Mouse (Mus musculus): ENCODE measurements around the gene Asgr1.
"Not testable (repeated sequence)": the region's sequence is repeated elsewhere in the genome, so short reads cannot be mapped to it uniquely, and the experiment has no call there.

Asgr1 gene

DNA sequence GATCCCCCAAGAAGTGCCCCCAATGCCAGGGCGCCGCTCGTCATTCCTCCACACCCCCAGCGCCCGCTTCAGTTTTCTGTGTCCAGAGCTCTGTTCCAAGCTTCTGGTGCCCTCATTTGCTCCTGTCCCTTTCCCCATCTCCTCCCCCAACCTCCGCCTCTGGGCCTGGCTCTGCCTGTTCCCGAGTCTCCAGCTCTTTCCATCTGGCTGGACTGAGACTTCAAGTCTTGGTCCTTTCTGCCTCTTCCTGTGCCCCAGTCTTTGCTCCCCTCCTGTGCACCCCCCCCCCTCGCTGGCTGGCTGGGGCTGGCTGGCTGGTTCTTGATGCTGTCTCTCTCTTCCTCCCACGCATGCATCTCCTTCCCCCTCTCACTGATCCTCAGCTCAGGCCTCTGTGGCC, 26.5 kb upstream of the Asgr1 start:
- no peak for DNase-seq

DNA sequence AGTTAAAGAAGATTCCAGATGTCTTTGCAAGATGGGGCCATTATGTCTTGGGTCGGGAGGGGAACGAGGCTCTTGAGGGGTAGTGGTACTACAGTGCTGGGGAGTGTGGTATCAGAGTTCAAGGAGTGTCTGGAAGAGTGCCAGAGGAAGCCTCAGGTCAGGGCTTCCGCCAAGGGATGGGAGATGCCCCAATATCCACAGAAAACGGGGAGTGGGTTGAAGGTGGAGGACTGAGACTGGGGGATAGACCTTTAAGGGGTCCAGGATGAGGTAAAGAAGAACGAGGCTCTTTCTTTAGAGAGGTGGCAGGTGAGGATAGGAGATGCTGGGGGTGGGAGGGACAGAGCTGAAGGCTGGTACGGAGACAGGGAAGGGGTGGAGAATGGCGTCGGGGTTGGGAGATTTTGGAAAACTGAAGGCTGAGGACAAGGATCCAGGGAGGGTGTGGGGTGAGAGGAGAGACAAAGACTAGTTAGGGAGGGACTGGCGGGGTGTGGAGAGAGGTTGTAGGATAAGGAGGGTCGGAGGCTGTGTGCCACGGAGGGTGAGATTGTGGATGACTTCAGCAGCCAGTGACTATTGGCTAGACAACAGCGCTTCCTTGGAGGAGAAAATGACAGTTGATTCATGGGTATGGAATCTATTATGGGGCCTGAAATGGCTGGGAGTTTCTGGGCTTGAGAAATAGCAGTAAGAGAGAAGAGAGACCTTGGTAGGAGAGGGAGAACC, 25.3 kb upstream of the Asgr1 start:
- no peak for DNase-seq

DNA sequence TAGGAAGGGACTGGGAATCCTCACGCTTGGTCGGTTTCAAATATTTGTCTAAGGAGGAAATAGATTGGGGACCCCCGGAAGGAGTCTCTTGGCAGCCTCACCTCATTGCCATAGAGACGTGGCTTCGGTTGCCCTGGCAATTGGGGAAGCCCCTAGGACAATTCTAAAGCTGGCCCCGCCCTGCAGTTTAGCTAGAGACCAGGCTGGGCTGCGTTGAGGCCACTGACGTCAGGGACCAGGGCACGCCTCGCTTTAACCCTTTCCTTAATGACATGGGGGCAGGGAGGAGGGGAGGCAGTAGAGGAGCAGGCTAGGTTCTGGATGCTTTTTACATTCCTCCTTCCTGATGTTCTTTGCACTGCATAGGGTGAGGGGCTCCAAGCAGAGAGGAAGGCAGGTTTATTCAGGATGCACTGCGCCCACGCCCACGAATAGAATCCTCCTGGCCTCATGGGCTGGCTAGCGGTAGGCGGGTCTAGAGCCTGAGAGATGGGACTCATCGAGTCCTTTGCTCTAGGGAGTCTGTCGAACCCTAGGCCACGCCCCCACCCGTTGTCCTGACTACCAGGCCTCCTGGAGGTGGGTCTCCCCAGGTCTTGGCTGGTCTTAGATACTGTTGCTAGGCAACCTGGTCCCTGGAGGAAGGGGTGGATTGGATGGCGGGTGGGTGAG, 24.6 kb upstream of the Asgr1 start:
- no peak for DNase-seq

DNA sequence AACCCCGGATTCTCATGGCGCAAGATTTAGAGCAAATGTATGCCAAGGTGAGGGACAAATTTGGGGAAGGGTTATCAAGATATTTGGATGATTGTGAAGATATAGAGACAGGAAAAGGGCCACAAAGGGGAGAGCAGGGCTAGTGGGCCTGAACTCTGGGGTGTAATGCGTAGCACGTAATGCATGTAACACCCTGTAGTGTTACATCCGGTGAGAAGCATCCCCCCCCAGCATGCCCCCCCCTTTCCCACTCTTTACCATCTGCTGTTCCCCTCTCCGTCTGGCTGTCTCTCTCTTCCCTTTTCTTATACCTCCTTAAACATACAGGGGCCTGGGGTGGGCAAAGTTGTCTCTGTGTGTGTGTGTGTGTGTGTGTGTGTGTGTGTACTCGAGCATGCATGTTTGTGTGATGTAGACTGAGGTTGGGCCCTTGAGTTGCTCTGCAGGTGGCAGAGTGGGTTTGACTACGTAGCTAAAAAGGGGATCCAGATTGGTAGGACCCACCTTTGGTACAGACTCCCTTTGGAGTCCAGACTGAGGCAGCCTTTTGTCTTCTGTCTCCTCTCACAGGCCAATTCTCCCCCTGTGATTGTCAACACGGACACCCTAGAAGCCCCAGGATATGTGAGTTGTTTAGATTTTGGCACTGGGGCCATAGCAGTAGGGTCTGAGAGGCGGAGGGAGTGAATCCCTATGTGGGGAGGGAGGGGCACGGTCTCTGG, 23.9 kb upstream of the Asgr1 start:
- no peak for DNase-seq

DNA sequence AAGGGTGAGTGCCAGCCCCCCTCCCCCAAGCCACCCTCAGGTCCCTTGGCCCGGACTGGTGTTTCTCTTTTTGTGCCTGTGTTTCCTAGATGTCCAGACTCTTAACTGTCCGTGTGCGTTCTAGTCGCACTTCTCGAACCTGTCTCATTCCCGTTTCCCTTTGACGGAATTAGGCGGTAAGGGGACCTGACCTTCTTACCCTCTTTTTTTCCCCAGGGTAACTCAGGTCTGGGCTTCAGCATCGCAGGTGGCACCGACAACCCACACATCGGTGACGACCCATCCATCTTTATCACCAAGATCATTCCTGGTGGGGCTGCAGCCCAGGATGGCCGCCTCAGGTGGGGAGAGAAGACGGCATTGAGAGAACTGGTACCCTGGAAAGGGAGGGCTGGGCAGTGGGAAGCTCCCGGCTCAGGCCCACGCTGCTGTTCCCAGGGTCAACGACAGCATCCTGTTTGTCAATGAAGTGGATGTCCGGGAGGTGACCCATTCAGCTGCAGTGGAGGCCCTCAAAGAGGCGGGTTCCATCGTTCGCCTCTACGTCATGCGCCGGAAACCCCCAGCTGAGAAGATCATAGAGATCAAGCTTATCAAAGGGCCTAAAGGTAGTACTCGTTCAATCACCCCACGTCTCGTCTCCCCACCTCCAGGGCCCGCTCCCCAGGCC, 23.1 kb upstream of the Asgr1 start:
- no peak for DNase-seq

DNA sequence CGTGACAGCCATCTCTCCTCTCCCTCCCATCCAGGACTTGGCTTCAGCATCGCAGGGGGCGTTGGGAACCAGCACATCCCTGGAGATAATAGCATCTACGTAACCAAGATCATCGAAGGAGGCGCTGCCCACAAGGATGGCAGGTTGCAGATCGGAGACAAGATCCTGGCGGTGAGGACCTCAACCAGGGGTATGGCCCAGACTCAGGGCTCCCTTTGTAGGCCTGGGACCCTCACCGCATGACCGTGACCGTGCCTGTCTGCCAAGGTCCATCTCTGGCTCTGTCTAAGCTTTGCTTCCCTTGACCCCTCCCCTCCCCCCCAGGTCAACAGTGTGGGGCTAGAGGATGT, 22.6 kb upstream of the Asgr1 start:
- no peak for DNase-seq

DNA sequence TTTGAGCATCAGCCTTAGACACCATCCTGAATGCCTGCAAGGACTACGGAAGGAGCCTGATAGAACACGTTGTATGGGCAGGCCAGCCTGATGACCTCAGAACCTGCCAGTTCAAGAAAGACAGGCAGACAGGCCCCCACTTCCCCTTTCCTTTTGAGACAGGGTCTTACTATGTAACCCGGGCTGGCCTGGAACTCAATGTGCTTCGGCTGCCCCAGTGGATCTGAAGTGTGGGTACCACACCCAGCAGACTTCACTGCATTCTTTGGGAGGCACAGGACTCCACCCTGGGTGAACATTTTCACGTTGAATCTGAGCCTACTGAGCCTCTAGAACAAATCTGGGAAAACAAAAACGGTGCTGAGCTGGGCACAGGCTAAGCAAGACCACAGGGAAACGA, 15.7 kb upstream of the Asgr1 start:
- DNase-seq = no peak

DNA sequence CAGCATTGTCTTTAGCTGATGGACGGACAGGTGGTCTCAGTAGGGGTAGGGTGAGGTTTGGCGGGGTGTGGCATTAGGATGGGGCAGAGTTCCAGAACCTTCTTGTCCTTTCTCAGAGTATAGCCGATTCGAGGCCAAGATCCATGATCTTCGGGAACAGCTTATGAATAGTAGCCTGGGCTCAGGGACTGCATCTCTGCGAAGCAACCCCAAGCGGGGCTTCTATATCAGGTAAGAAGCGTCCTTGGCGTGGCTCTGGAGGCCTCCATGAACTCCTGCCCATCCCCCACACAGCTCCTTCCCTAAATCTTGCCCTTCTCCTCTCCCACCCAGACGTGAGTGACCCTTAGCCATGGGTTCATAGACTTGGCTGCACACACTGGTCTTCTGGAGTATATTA, 14.3 kb upstream of the Asgr1 start:
- no peak for DNase-seq

DNA sequence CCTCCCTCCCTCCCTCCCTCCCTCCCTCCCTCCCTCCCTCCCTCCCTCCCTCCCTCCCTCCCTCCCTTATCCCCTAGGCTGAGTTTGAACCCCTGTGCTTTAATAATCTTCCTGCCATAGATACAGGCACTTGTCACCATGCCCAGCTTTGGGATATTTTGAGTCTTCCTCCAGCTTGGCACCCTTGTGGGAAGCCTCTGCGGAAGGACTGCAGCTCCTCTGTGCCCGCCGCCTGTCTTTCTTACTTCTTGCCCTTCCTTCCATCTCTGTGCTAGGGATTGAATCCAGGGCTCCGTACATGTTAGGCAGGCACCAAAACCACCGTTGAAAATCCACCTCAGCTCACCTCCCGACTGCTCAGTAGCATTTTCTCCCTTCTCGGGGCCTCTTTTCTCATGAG, 13.7 kb upstream of the Asgr1 start:
- no peak for DNase-seq

DNA sequence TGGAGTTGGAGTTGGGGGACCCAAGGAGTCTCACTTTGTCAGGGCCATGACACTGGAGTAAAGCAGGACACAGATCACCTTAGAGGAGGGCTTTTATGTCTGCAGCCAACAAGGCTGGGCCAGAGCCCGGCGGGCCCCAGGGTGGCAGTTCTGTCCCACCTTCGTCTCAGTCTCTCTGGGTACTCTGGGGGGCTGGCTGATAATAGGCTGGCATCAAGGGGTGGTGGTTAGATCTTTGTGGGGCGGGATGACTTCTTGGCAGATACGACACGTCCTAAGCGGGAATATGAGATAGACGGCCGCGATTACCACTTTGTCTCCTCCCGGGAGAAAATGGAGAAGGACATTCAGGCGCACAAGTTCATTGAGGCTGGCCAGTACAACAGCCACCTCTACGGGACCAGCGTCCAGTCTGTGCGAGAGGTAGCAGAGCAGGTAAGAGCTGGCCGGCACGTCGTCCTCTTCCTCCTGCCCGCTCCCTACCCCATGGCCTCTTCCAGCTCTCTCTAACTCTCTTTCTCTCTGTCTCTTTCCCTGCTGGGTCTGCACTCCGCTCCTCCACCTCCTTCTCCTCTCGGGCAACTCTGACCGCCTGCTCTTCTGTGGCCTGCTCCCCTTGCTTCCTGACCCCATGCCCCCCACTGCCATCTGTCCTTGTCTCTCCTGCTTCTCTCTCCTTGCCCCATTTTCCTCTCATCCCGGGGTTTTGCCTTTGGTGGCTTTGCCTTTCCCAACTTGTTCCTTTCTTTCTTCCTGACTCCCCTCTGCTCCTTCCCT, 11.4 kb upstream of the Asgr1 start:
- no peak for DNase-seq

DNA sequence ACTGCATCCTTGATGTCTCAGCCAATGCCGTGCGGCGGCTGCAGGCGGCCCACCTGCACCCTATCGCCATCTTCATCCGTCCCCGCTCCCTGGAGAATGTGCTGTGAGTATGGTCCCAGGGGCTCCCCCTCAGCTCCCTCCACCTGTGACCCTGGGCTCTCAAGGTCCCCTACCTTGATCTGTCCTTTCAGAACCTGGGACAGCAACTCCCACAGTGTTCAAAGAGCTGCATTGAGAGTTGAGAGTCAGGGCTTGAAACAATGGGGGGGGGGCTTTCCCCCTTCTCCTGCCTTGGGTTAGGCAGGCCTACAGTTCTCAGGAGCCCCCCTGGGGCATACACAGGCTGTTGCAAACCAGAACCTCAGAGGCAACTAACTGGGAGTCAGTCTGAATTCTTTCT, 10.2 kb upstream of the Asgr1 start:
- no peak for DNase-seq

DNA sequence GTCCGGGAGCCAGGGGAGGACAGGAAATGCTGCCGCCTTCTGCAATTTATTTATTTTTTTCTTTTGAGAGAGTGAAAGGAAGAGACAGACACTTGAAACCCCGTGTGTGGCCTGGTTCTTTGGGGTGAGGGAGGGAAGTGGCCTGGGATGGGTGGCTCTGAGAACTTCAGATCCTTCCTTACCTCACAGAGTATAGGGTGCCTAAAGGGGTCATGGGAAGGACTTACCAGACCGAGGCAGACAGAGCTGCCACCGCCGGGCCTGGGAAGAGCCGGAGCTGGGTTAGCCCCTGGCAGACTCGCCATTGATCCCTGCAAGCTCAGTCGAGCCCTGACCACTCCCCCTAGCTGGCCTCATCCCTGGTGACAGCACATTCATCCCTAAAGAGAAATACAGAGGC, 8.4 kb upstream of the Asgr1 start:
- no peak for DNase-seq

DNA sequence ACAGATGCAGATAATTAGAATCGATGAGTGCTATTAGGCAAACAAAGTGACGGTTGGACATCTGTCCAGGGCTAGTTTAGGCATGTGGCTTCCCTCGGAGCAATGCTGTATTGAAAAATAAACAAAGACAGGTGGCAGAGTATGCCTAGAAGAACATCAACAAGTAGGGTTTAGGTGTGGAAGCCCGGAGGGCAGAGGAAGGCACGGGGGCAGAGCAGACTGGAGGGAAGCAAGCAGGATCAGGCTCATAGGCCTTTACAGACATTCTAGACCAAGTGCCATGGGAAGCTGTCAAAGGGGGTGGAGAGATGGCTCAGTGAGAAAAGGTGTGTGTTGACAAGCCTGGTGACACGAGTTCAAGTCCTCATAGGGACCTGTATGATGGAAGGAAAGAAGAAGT, 4.5 kb upstream of the Asgr1 start:
- no peak for DNase-seq

DNA sequence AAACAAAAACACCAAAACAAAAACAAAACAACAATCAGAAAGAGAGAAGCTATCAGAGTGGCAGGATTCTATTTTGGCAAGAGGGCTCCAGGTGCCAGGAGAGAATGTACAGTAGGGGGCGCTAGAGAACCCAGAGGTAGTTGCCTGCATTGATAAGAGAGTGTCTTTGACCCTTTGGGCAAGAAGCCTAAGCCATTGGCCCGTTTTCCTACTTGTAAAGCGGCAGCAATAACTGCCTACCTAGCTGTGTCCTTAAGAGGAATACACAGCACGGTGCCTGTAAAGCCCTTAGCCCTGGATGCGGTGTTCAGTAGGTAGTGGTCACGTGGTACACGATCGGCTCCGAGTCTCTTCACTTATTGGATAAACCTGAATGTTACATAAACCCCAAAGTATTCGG, 4.1 kb upstream of the Asgr1 start:
- no peak for DNase-seq

DNA sequence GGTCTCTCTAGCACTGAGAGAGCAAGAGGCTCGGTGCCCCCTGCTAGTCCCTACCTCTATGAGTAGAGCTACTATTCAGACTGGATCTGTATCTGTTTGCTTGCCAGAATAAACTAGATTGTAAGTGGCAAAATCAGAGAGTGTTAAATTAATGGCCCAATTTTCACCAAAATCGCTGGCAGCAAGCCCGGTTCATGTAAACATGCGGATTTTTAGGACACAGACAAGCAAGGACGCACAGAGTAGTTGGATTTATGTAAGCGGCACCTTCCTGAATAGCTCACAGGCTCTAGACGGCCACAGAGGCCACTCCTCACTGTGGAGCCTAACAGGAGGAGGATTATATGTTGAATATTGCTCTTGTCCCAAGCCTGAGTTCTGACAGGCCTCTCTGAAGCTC, 729 bp upstream of the Asgr1 start:
- DNase-seq = no peak

DNA sequence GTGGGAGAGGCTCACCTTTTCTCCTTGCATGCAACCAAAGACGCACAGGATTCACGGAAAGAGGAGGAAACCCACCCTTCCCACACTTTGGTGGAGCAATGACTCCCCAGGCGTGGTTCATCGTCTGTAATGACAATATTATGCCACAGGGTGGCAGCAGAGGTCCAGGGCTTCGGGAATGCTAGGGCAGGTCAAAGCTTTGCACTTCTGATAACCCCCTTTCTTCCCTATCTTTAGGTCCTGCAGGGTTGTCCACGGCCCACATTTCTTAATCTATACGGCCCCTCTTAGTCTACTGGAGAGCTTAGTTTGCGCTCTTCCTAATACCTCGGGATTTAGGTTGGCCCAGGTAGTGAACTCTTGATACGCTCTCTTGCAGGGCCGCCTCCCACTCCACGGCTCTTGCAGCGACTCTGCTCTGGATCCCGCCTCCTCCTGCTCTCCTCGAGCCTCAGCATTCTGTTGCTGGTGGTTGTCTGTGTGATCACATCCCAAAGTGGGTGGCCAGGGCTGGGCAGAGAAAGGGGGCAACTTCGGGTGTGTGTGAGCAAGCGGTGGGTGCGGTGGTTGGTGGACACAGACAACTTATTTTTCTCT, 1.8 kb downstream of the Asgr1 start:
- DNase-seq = peak; percentile 79

DNA sequence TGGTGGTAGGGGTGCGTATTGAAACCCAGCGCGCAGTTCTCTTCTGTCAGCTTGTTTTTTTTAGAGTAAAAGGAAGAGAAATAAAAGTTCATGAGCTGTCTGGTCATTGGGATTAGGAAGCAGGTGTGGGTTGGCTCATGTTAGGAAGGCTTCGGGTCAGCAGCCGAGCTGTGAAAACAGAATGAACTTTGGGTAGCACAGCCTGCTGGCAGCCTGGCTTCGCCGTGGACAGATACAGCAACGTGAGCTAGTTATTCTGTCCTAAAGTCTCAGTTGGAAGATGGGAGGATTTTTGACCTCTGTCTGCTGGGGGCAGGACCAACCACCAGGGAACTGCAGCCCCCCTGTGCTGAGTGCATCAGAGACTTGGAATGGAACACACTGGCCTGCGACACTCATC, 3.9 kb downstream of the Asgr1 start:
- DNase-seq = peak; percentile 47

DNA sequence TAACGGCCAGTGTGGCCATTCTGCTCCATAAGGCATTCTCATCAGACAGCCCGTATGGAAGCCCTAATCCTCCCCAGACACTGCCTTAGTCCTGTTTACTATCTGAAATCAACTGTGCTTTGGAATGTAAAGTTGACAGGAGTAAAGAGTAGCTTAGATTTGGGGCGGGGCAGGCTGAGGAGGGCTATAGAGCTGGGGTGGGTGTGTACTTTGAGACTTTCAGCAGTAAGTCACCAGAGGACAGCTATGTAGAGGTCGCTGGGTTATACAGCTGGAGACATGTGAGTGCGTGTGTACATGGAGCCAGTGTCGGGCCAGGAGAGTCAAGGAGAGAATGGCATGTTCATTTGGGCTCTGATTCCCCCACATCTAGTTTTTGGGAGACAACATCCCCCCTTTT, 6.0 kb downstream of the Asgr1 start:
- no peak for DNase-seq

DNA sequence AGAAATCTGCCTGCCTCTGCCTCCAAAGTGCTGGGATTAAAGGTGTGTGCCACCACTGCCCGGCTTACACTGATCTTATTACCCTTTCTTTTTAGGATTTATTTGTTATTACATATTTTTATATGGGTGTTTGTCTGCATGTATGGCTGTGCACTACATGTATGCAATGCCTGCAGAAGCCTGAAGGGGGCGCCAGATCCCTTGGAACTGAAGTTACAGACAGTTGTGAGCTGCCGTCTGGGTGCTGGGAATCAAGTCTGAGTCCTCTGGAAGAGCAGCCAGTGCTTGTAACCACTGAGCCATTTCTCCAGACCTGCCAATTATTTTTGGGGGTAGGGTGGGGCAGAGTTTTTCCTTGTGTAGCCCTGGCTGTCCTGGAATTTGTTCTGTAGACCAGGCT, 9.2 kb downstream of the Asgr1 start:
- DNase-seq = no peak

DNA sequence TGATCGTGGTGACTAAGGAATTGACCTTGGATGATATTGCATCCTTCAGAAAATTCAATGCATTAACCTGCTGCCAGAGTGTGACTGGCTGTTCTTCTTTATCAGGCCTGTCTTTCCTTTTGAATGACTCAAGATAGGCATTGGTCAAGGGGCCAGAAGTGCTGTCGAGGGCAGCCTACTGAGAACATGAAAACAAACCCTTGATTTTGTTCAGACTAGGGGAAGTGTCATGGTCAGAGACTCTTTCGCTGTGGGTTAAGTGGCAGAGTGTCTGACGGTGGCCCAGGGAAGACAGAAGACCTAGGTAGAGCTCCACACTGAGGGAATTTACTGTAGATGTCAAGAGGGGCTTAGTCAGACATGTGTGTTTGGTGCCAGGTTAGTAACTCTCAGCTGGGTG, 12.8 kb downstream of the Asgr1 start:
- no peak for DNase-seq

DNA sequence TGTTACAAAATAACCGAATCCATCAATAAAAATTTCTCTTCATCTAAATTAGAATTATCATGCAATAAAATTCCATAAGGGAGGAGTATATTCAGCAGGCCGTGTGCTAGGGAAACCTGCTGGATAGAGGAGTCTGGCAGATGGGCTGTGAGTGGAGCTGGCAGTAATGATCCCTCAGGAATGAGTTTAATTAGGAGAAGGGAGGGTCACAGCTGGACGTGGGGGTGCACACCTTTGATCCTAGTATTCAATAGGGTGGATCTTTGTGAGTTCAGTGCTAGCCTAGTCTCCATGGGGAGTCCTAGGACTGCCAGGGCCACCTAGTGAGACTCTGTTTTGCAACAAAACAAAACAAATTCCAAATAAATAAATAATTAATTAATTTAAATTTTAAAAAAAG, 14.4 kb downstream of the Asgr1 start:
- no peak for DNase-seq

DNA sequence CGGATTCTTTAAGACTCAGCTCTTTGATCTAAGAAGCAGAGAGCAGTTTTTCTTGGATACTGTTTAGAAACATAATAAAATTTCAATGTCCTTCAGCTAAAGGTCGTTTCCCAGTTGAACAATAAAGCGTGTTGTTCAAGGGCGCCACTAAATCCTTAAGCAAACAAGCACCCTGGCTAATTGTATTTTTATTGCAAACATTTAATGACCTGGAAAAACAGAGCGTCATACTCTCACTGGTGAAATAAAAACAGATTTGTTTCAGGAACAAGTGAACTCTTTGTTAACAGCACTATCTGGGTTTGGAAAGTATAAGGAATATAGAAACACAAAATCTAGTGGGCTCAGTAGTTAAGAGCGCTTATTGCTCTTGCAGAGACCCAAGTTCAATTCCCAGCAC, 16.2 kb downstream of the Asgr1 start:
- no peak for DNase-seq

DNA sequence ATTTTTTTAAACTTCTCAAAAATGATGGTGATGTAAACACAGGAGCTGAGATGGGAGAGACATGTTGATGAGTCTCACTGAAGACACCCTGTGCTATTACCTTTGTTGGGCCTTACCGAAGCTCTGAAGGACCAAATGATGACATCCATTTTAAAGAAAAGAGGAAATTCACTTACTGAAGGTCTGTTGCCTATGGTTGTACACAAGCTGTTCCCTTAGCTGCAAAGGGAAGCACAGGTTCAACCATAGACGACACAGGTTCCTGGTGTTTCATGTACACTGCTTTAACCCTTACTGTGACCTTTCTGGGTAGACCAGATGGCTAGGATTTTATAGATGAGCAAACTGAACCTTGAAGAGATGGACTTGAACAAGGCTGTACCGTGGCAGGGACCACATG, 16.7 kb downstream of the Asgr1 start:
- DNase-seq = not testable (repeated sequence)

Data from kidney, adult 18-20 months (tissue).